Mouse (Mus musculus): ENCODE data around the gene Cntrob. TPM values are rescaled to one million over a fixed set of nuclear protein-coding genes. Genes with fewer than 3 reads are reported as not detected.
A peak's percentile ranks its signal among the peaks of the same experiment; 100 is the strongest.

Cntrob gene
- polyA plus RNA-seq, 1 experiment, result 17.6 TPM

GRCm38 (mm10) chr11:69356544-69356943, 33.0 kb upstream of the Cntrob start:
- H3K27ac ChIP-seq (ENCODE audit: insufficient read depth, low read length), result no peak overlapping the region
- TF ChIP-seq CTCF (IDR thresholded peaks at IDR 0.05; ENCODE audit: borderline replicate concordance, insufficient read depth, low read length) (no peak), POLR2A (IDR thresholded peaks at IDR 0.05; ENCODE audit: low read depth, low read length) (no peak)

GRCm38 (mm10) chr11:69346441-69346840, 22.9 kb upstream of the Cntrob start:
- TF ChIP-seq POLR2A (IDR thresholded peaks at IDR 0.05; ENCODE audit: low read depth, low read length) (no peak), CTCF (IDR thresholded peaks at IDR 0.05; ENCODE audit: borderline replicate concordance, insufficient read depth, low read length) (no peak)
- Histone ChIP-seq H3K4me3 (ENCODE audit: insufficient read depth, low read length) (no peak overlapping the region), H3K27ac (ENCODE audit: insufficient read depth, low read length) (no peak overlapping the region), H3K4me1 (ENCODE audit: control insufficient read depth, insufficient read depth, low read length) (no peaks in the 10 kb centered on the region)

More at GRCm38 (mm10) chr11:69356544-69356943, 33.0 kb upstream of the Cntrob start:
- Histone ChIP-seq H3K4me1 (ENCODE audit: control insufficient read depth, insufficient read depth, low read length) (no peaks in the 10 kb centered on the region), H3K4me3 (ENCODE audit: insufficient read depth, low read length) (no peak overlapping the region)

GRCm38 (mm10) chr11:69340161-69341131, 16.9 kb upstream of the Cntrob start, which contains the start of gene Rnf227:
Gene Rnf227, plus strand, starts transcription at chr11:69340461.
- TF ChIP-seq CTCF (IDR thresholded peaks at IDR 0.05; ENCODE audit: borderline replicate concordance, insufficient read depth, low read length), result no peak
- TF ChIP-seq POLR2A (IDR thresholded peaks at IDR 0.05; ENCODE audit: low read depth, low read length), result peak; percentile 48; the same call in 1 of the 2 replicates
- H3K4me3 ChIP-seq (ENCODE audit: insufficient read depth, low read length), result peak within 1 kb of the TSS; percentile 43
- no peak within 1 kb of the TSS for H3K27ac ChIP-seq (ENCODE audit: insufficient read depth, low read length)
- H3K4me1 ChIP-seq (ENCODE audit: control insufficient read depth, insufficient read depth, low read length), result 0 out of 2 replicates have a peak, but pooled peaks cover 3% of the 10 kb centered on the region

- Histone ChIP-seq H3K27ac (ENCODE audit: insufficient read depth, low read length) (peak overlapping the region; percentile 9; the same call in 1 of the 2 replicates), H3K4me1 (ENCODE audit: control insufficient read depth, insufficient read depth, low read length) (peaks cover 10% of the 10 kb centered on the region), H3K4me3 (ENCODE audit: insufficient read depth, low read length) (no peak overlapping the region)
- TF ChIP-seq POLR2A (IDR thresholded peaks at IDR 0.05; ENCODE audit: low read depth, low read length), result no peak
- no peak for TF ChIP-seq CTCF (IDR thresholded peaks at IDR 0.05; ENCODE audit: borderline replicate concordance, insufficient read depth, low read length)
Measured at GRCm38 (mm10) chr11:69334796-69335195, 11.2 kb upstream of the Cntrob start.

GRCm38 (mm10) chr11:69333922-69334321, 10.3 kb upstream of the Cntrob start:
- Histone ChIP-seq H3K4me1 (ENCODE audit: control insufficient read depth, insufficient read depth, low read length) (peaks cover 10% of the 10 kb centered on the region), H3K4me3 (ENCODE audit: insufficient read depth, low read length) (no peak overlapping the region), H3K27ac (ENCODE audit: insufficient read depth, low read length) (peak overlapping the region; percentile 63)
- TF ChIP-seq CTCF (IDR thresholded peaks at IDR 0.05; ENCODE audit: borderline replicate concordance, insufficient read depth, low read length) (no peak), POLR2A (IDR thresholded peaks at IDR 0.05; ENCODE audit: low read depth, low read length) (no peak)

- TF ChIP-seq CTCF (IDR thresholded peaks at IDR 0.05; ENCODE audit: borderline replicate concordance, insufficient read depth, low read length), result no peak
- no peak for TF ChIP-seq POLR2A (IDR thresholded peaks at IDR 0.05; ENCODE audit: low read depth, low read length)
- Histone ChIP-seq H3K27ac (ENCODE audit: insufficient read depth, low read length) (no peak overlapping the region), H3K4me1 (ENCODE audit: control insufficient read depth, insufficient read depth, low read length) (peaks cover 10% of the 10 kb centered on the region), H3K4me3 (ENCODE audit: insufficient read depth, low read length) (no peak overlapping the region)
Measured at GRCm38 (mm10) chr11:69332713-69333253, 9.2 kb upstream of the Cntrob start.

GRCm38 (mm10) chr11:69331929-69332405, 8.4 kb upstream of the Cntrob start:
- H3K4me3 ChIP-seq (ENCODE audit: insufficient read depth, low read length), result peak overlapping the region; percentile 42
- no peak for TF ChIP-seq CTCF (IDR thresholded peaks at IDR 0.05; ENCODE audit: borderline replicate concordance, insufficient read depth, low read length)
- peak; percentile 89 for TF ChIP-seq POLR2A (IDR thresholded peaks at IDR 0.05; ENCODE audit: low read depth, low read length)
- H3K27ac ChIP-seq (ENCODE audit: insufficient read depth, low read length), result no peak overlapping the region
- H3K4me1 ChIP-seq (ENCODE audit: control insufficient read depth, insufficient read depth, low read length), result peaks cover 10% of the 10 kb centered on the region

- Histone ChIP-seq H3K4me1 (ENCODE audit: control insufficient read depth, insufficient read depth, low read length) (peaks cover 10% of the 10 kb centered on the region), H3K27ac (ENCODE audit: insufficient read depth, low read length) (no peak overlapping the region), H3K4me3 (ENCODE audit: insufficient read depth, low read length) (no peak overlapping the region)
- 0 out of 2 replicates have a peak, but pooled peaks have one; percentile 10 for TF ChIP-seq POLR2A (IDR thresholded peaks at IDR 0.05; ENCODE audit: low read depth, low read length)
- TF ChIP-seq CTCF (IDR thresholded peaks at IDR 0.05; ENCODE audit: borderline replicate concordance, insufficient read depth, low read length), result no peak
Measured at GRCm38 (mm10) chr11:69331152-69331551, 7.6 kb upstream of the Cntrob start.

- H3K27ac ChIP-seq (ENCODE audit: insufficient read depth, low read length), result no peak overlapping the region
- TF ChIP-seq CTCF (IDR thresholded peaks at IDR 0.05; ENCODE audit: borderline replicate concordance, insufficient read depth, low read length) (no peak), POLR2A (IDR thresholded peaks at IDR 0.05; ENCODE audit: low read depth, low read length) (no peak)
- no peak overlapping the region for H3K4me3 ChIP-seq (ENCODE audit: insufficient read depth, low read length)
- H3K4me1 ChIP-seq (ENCODE audit: control insufficient read depth, insufficient read depth, low read length), result peaks cover 7% of the 10 kb centered on the region; the same call in 1 of the 2 replicates
Measured at GRCm38 (mm10) chr11:69328517-69328916, 4.9 kb upstream of the Cntrob start.

All from embryonic fibroblast, embryonic 13.5 days (primary cell).